Mouse (Mus musculus): ENCODE results near the gene Cdc25b. TPM values are rescaled to one million over a fixed set of nuclear protein-coding genes. Genes with fewer than 3 reads are reported as not detected.

The Cdc25b gene
- polyA plus RNA-seq, 2 experiments = 52.1 to 76.4 TPM

DNA sequence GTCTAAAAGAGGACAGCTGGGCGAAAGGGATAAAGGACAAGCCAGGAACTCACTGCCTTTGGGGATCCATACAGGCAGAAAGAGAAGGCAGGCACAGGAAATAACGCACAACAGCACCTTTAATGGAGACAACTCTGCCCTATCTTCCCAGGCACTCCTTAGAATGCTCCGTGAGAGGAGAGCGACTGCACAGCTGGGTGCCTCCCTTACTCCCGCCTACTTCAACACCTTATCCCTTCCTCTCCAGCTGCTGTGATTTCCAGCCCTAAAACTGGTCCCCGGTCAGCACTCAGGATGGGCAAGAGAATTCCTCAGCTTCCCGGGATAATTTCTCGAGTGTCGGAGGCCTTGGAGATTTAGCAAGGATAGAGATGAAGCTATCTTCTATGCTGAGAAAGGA, 15.8 kb upstream of the Cdc25b start:
- peak overlapping the region; percentile 48 for H3K4me2 ChIP-seq (replicated peaks; ENCODE audit: low read depth, low read length, severe bottlenecking)
- DNase-seq (ENCODE audit: low spot score) = no peak
- peak overlapping the region; percentile 28 for H3K4me3 ChIP-seq (replicated peaks; ENCODE audit: low read length)
- no peak overlapping the region for H3K27ac ChIP-seq (replicated peaks; ENCODE audit: low read depth, low read length)
- H3K36me3 ChIP-seq (ENCODE audit: control insufficient read depth, insufficient read depth, low read length) = no peaks in the 10 kb centered on the region; the same call in 1 of the 2 replicates
- TF ChIP-seq POLR2A (IDR thresholded peaks at IDR 0.05; ENCODE audit: borderline replicate concordance, extremely low read depth, insufficient read depth, insufficient read length) = no peak
- 0 out of 2 replicates have a peak overlapping the region, but pooled peaks have one; percentile 38 for H3K9ac ChIP-seq (ENCODE audit: low read depth, low read length, severe bottlenecking)
- WGBS = 18% methylated on average over 9 of the region's 9 CpGs
- no peak for ATAC-seq (ENCODE audit: low FRiP score, low read depth)
- H3K27me3 ChIP-seq (ENCODE audit: control insufficient read depth, insufficient read depth, low read length) = peaks cover 36% of the 10 kb centered on the region
- H3K4me1 ChIP-seq (ENCODE audit: control insufficient read depth, insufficient read depth, low read length) = peaks cover 12% of the 10 kb centered on the region
- H3K9me3 ChIP-seq (ENCODE audit: control insufficient read depth, low read length) = no peaks in the 10 kb centered on the region

GRCm38 (mm10) chr2:131171401-131172104, 15.2 kb upstream of the Cdc25b start:
- ATAC-seq (ENCODE audit: low FRiP score, low read depth) (peak; percentile 20; the same call in 1 of the 2 replicates), DNase-seq (ENCODE audit: low spot score) (no peak)
- 5% methylated on average over 41 of the region's 43 CpGs for WGBS
- Histone ChIP-seq H3K4me3 (replicated peaks; ENCODE audit: low read length) (peak overlapping the region; percentile 28), H3K4me2 (replicated peaks; ENCODE audit: low read depth, low read length, severe bottlenecking) (peak overlapping the region; percentile 48), H3K27ac (replicated peaks; ENCODE audit: low read depth, low read length) (no peak overlapping the region), H3K27me3 (ENCODE audit: control insufficient read depth, insufficient read depth, low read length) (peaks cover 36% of the 10 kb centered on the region), H3K9ac (ENCODE audit: low read depth, low read length, severe bottlenecking) (peak overlapping the region; percentile 38; the same call in 1 of the 2 replicates), H3K9me3 (ENCODE audit: control insufficient read depth, low read length) (no peaks in the 10 kb centered on the region), H3K36me3 (ENCODE audit: control insufficient read depth, insufficient read depth, low read length) (peaks cover 1% of the 10 kb centered on the region; the same call in 1 of the 2 replicates), H3K4me1 (ENCODE audit: control insufficient read depth, insufficient read depth, low read length) (peaks cover 12% of the 10 kb centered on the region)
- TF ChIP-seq POLR2A (IDR thresholded peaks at IDR 0.05; ENCODE audit: borderline replicate concordance, extremely low read depth, insufficient read depth, insufficient read length) = no peak

DNA sequence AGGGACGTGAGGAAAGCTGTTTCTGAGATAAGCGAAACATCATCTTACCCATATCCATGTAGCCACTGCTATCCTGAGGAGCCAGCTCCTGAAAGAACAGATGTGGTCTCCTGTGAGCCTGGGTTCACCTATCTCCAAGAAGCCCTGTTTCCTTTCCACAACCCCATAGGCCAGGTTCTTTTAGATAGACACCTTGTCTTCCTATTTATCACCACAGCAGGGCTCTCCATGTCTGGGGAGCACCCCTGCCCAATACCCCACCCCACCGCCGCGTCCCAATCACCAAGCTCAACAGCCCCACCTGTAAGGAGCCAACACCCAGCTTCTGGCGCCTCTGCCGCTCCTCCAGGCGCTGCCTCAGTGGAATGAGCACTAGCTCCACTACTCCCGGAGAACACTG, 14.4 kb upstream of the Cdc25b start:
- H3K27ac ChIP-seq (replicated peaks; ENCODE audit: low read depth, low read length) = no peak overlapping the region
- DNase-seq (ENCODE audit: low spot score) = no peak
- peaks cover 18% of the 10 kb centered on the region for H3K4me1 ChIP-seq (ENCODE audit: control insufficient read depth, insufficient read depth, low read length)
- 40% methylated on average over 9 of the region's 9 CpGs for WGBS
- no peak overlapping the region for H3K4me3 ChIP-seq (replicated peaks; ENCODE audit: low read length)
- H3K4me2 ChIP-seq (replicated peaks; ENCODE audit: low read depth, low read length, severe bottlenecking) = no peak overlapping the region
- TF ChIP-seq POLR2A (IDR thresholded peaks at IDR 0.05; ENCODE audit: borderline replicate concordance, extremely low read depth, insufficient read depth, insufficient read length) = no peak
- H3K9ac ChIP-seq (ENCODE audit: low read depth, low read length, severe bottlenecking) = no peak overlapping the region
- peaks cover 9% of the 10 kb centered on the region; the same call in 1 of the 2 replicates for H3K36me3 ChIP-seq (ENCODE audit: control insufficient read depth, insufficient read depth, low read length)
- peaks cover 36% of the 10 kb centered on the region for H3K27me3 ChIP-seq (ENCODE audit: control insufficient read depth, insufficient read depth, low read length)
- ATAC-seq (ENCODE audit: low FRiP score, low read depth) = no peak
- H3K9me3 ChIP-seq (ENCODE audit: control insufficient read depth, low read length) = no peaks in the 10 kb centered on the region

GRCm38 (mm10) chr2:131174700-131175099, 12.0 kb upstream of the Cdc25b start:
- Histone ChIP-seq H3K4me2 (replicated peaks; ENCODE audit: low read depth, low read length, severe bottlenecking) (peak overlapping the region; percentile 73), H3K4me1 (ENCODE audit: control insufficient read depth, insufficient read depth, low read length) (peaks cover 34% of the 10 kb centered on the region), H3K27ac (replicated peaks; ENCODE audit: low read depth, low read length) (no peak overlapping the region), H3K27me3 (ENCODE audit: control insufficient read depth, insufficient read depth, low read length) (peaks cover 36% of the 10 kb centered on the region), H3K9me3 (ENCODE audit: control insufficient read depth, low read length) (no peaks in the 10 kb centered on the region), H3K4me3 (replicated peaks; ENCODE audit: low read length) (peak overlapping the region; percentile 29), H3K9ac (ENCODE audit: low read depth, low read length, severe bottlenecking) (no peak overlapping the region), H3K36me3 (ENCODE audit: control insufficient read depth, insufficient read depth, low read length) (peaks cover 18% of the 10 kb centered on the region; the same call in 1 of the 2 replicates)
- WGBS = 6% methylated on average over 11 of the region's 11 CpGs
- DNase-seq (ENCODE audit: low spot score) (peak; percentile 85), ATAC-seq (ENCODE audit: low FRiP score, low read depth) (peak; percentile 42; the same call in 1 of the 2 replicates)
- TF ChIP-seq POLR2A (IDR thresholded peaks at IDR 0.05; ENCODE audit: borderline replicate concordance, extremely low read depth, insufficient read depth, insufficient read length) = no peak

GRCm38 (mm10) chr2:131175286-131175944, 11.3 kb upstream of the Cdc25b start:
- no peaks in the 10 kb centered on the region for H3K9me3 ChIP-seq (ENCODE audit: control insufficient read depth, low read length)
- H3K4me1 ChIP-seq (ENCODE audit: control insufficient read depth, insufficient read depth, low read length) = peaks cover 34% of the 10 kb centered on the region
- peaks cover 33% of the 10 kb centered on the region for H3K27me3 ChIP-seq (ENCODE audit: control insufficient read depth, insufficient read depth, low read length)
- no peak overlapping the region for H3K4me2 ChIP-seq (replicated peaks; ENCODE audit: low read depth, low read length, severe bottlenecking)
- DNase-seq (ENCODE audit: low spot score) (no peak), ATAC-seq (ENCODE audit: low FRiP score, low read depth) (no peak)
- H3K9ac ChIP-seq (ENCODE audit: low read depth, low read length, severe bottlenecking) = no peak overlapping the region
- peaks cover 18% of the 10 kb centered on the region; the same call in 1 of the 2 replicates for H3K36me3 ChIP-seq (ENCODE audit: control insufficient read depth, insufficient read depth, low read length)
- TF ChIP-seq POLR2A (IDR thresholded peaks at IDR 0.05; ENCODE audit: borderline replicate concordance, extremely low read depth, insufficient read depth, insufficient read length) = no peak
- H3K4me3 ChIP-seq (replicated peaks; ENCODE audit: low read length) = no peak overlapping the region
- H3K27ac ChIP-seq (replicated peaks; ENCODE audit: low read depth, low read length) = no peak overlapping the region
- WGBS = 72% methylated on average over 3 of the region's 3 CpGs

Measured in limb, embryonic 14.5 days (tissue).